Mouse (Mus musculus): ENCODE results near the gene Ifne.
A peak's percentile ranks its signal among the peaks of the same experiment; 100 is the strongest.
"Not testable (repeated sequence)": the region's sequence is repeated elsewhere in the genome, so short reads cannot be mapped to it uniquely, and the experiment has no call there.

Ifne gene

DNA sequence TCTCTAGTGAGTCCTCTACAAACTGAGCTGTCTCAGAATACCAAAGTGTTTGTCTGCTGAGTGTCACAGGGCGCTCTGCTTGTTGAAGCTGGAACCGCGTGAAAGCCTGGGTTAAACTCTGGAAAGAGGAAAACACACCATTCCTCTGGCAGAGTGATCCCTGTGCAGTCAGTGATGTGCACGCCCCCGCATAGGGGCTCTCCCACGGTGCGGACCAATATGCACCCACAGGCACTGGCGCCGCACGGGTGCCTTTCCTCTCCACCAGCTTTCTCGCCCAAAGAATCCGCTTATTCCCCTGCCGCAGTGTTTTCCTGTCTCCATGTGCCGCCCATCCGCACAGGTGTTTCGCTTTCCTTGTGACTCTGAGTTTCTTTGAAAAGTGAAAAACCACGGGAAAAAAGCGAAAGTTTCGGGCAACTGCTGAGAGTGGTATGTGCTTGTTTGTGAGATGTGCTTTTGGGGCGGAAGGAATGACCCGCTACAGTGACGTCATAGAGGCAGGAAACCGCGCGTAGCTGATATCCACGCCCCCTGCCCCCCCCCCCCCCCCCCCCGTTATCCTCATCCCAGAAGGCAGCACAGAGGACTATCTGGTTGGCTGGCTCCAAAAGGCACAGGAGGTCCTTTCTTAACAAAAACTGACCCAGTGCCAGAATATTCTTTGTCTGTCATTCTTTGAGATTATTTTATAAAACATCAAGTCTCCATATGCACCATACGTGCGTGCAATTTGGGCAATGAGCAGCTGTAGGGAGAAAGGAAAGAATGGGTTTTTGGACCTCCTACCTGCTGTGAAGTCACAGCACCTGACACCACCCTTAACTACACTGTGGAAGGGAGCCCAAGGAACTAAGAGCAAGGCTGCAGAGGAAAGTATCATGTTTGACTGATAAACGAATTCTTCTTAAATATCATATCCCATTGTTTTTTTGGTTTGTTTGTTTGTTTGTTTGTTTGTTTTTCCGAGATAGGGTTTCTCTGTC lies 11.8 kb downstream of the Ifne start:
- no peak for DNase-seq (ENCODE audit: low spot score in 2 of 2)

- peak in 1 of 2 experiments; percentile 77 for DNase-seq (ENCODE audit: low spot score in 2 of 2)
Observed at GRCm38 (mm10) chr4:88867366-88867925, 12.6 kb downstream of the Ifne start.

GRCm38 (mm10) chr4:88865011-88865569 lies 14.9 kb downstream of the Ifne start:
- DNase-seq (ENCODE audit: low spot score in 2 of 2): no peak

GRCm38 (mm10) chr4:88864599-88864998 lies 15.4 kb downstream of the Ifne start:
- no peak for DNase-seq (ENCODE audit: low spot score in 2 of 2)

GRCm38 (mm10) chr4:88863309-88863708 lies 16.7 kb downstream of the Ifne start:
- DNase-seq (ENCODE audit: low spot score in 2 of 2): no peak

GRCm38 (mm10) chr4:88859214-88859613 lies 20.8 kb downstream of the Ifne start:
- no peak for DNase-seq (ENCODE audit: low spot score in 2 of 2)

GRCm38 (mm10) chr4:88851026-88851763 lies 28.8 kb downstream of the Ifne start:
- no peak for DNase-seq (ENCODE audit: low spot score in 2 of 2)

GRCm38 (mm10) chr4:88849698-88850097 lies 30.3 kb downstream of the Ifne start, which contains the start of gene Ifna1:
Gene Ifna1, plus strand, starts transcription at chr4:88850087.
- DNase-seq (ENCODE audit: low spot score in 2 of 2): no peak

GRCm38 (mm10) chr4:88845334-88845733 lies 34.7 kb downstream of the Ifne start:
- DNase-seq (ENCODE audit: low spot score in 2 of 2): no peak

- DNase-seq (ENCODE audit: low spot score in 2 of 2): no peak
Observed at GRCm38 (mm10) chr4:88841438-88841911, 38.5 kb downstream of the Ifne start, which contains the start of gene Ifna4. Gene Ifna4, plus strand, starts transcription at chr4:88841861.

DNA sequence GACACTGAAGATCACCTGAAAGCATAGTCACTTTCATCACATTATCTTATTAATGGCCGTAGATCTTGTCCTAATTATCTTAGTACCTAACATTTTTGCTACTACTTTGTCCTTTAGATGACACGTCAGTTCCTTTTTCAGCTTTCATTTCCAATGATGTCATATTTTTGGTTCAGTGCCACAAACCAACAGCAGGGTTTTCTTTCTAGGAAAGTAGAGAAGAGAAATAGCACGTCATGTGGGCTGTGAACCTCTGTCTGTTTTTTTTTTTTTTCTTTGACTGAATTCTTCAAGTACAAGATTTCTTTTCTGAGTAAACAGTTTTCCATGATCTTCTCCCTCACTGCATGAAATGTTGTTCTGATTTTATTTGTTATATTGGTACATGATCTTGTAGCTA lies 39.9 kb downstream of the Ifne start:
- no peak for DNase-seq (ENCODE audit: low spot score in 2 of 2)

DNA sequence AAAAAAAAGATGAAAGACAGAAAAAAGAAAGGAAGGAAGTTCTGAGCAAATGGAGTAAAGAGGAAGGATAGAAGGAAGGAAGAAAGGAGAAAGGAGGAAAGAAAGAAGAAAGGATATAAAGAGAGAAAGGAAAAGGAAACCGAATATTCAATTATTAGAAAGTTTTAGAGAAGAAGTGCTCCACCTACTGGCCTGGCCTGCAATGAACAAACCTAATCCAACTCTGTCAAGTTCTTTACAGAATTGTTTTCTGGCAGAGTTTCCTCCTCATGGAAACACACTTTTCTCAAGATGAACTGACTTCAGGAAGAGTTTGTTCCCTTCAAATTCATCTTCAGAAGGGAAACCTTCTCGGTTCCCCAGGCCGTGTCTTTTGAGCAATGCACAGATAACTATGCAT lies 41.2 kb downstream of the Ifne start:
- peak in 1 of 2 experiments; percentile 7 for DNase-seq (ENCODE audit: low spot score in 2 of 2)

- DNase-seq (ENCODE audit: low spot score in 2 of 2): not testable (repeated sequence)
Observed at GRCm38 (mm10) chr4:88835225-88835624, 44.8 kb downstream of the Ifne start, which contains the start of gene Ifna5. Gene Ifna5, plus strand, starts transcription at chr4:88835525.

GRCm38 (mm10) chr4:88830523-88830922 lies 49.5 kb downstream of the Ifne start:
- DNase-seq (ENCODE audit: low spot score in 2 of 2): peak in 1 of 2 experiments; percentile 27
